Comparison of ENCODE assay signal across 31 mouse cellular contexts in genomic region chr7:26356719-26357118, GRCm38 (mm10). TPM values are rescaled to one million over a fixed set of nuclear protein-coding genes. Genes with fewer than 3 reads are reported as not detected.
"Had no signal": no experiment of that assay in that cellular context is flagged by ENCODE, and none has a peak within 500 bp of the region (broad histone marks: within the 10 kb centered on the region; RNA-seq: fewer than 3 reads in every experiment).

No protein-coding gene starts in this region.

RNA-seq across cellular contexts. Expression of gene Nlrp9c, which starts 46.8 kb away (rescaled TPM):
- total RNA-seq: common myeloid progenitor, adult 5-6 weeks; forebrain, postnatal 0 days; gastrocnemius, adult 18-20 months; gastrocnemius, adult 2 months; gastrocnemius, adult 8-10 months; gastrocnemius, postnatal 10 days; gastrocnemius, postnatal 14 days; gastrocnemius, postnatal 25 days; gastrocnemius, postnatal 36 days; gastrocnemius, postnatal 4 days; granulocyte monocyte progenitor cell, adult 5-6 weeks; heart, adult 18-20 months; heart, adult 2 months; heart, adult 8-10 months had no signal
- polyA plus RNA-seq: cortical plate, adult 2 months; embryonic facial prominence, embryonic 10.5 days; embryonic facial prominence, embryonic 11.5 days; embryonic facial prominence, embryonic 12.5 days; embryonic facial prominence, embryonic 13.5 days; embryonic facial prominence, embryonic 14.5 days; embryonic facial prominence, embryonic 15.5 days; erythroblast, embryonic 14.5 days; forebrain, embryonic 10.5 days; forebrain, embryonic 11.5 days; forebrain, embryonic 12.5 days; forebrain, embryonic 13.5 days; forebrain, embryonic 14.5 days; forebrain, embryonic 15.5 days; forebrain, embryonic 16.5 days; forebrain, postnatal 0 days; frontal cortex, adult 2 months; gonadal fat pad, adult 2 months; heart, adult 2 months had no signal

RNA-seq across cellular contexts. Expression of gene Cyp2a4, which starts 49.8 kb away (rescaled TPM):
- total RNA-seq: common myeloid progenitor, adult 5-6 weeks; forebrain, postnatal 0 days; gastrocnemius, adult 2 months; gastrocnemius, adult 8-10 months; gastrocnemius, postnatal 10 days; gastrocnemius, postnatal 14 days; gastrocnemius, postnatal 25 days; gastrocnemius, postnatal 36 days; gastrocnemius, postnatal 4 days; granulocyte monocyte progenitor cell, adult 5-6 weeks; heart, adult 2 months; heart, adult 8-10 months had no signal
- polyA plus RNA-seq: cortical plate, adult 2 months; embryonic facial prominence, embryonic 10.5 days; embryonic facial prominence, embryonic 11.5 days; embryonic facial prominence, embryonic 12.5 days; embryonic facial prominence, embryonic 13.5 days; embryonic facial prominence, embryonic 14.5 days; embryonic facial prominence, embryonic 15.5 days; erythroblast, embryonic 14.5 days; forebrain, embryonic 10.5 days; forebrain, embryonic 11.5 days; forebrain, embryonic 12.5 days; forebrain, embryonic 13.5 days; forebrain, embryonic 14.5 days; forebrain, embryonic 15.5 days; forebrain, embryonic 16.5 days; forebrain, postnatal 0 days; frontal cortex, adult 2 months; gonadal fat pad, adult 2 months; heart, adult 2 months had no signal
